ENCODE assay signal across 19 mouse cellular contexts in genomic region chr6:108717681-108718080, GRCm38 (mm10). TPM values are rescaled to one million over a fixed set of nuclear protein-coding genes. Genes with fewer than 3 reads are reported as not detected.
DNase-seq lines count a peak whose midpoint lies in the region; ATAC-seq and TF ChIP-seq lines count a peak whose summit lies in the region.
"Had no signal": no experiment of that assay in that cellular context is flagged by ENCODE, and none has a peak within 500 bp of the region (broad histone marks: within the 10 kb centered on the region; RNA-seq: fewer than 3 reads in every experiment).

No protein-coding gene starts in this region.

- ATAC-seq in liver, postnatal 0 days = no peak
- no peak for ATAC-seq in liver, embryonic 11.5 days (replicated peaks; ENCODE audit: low FRiP score)
- peak; percentile 38 for ATAC-seq in granulocyte monocyte progenitor cell, adult 5-6 weeks (replicated peaks; ENCODE audit: poor library complexity, severe bottlenecking)
- ATAC-seq in heart, embryonic 11.5 days (replicated peaks; ENCODE audit: insufficient number of reproducible peaks, low FRiP score, low TSS enrichment) = no peak
- ATAC-seq: forebrain, embryonic 14.5 days; midbrain, embryonic 15.5 days had no signal

- TF ChIP-seq POLR2A in spleen, adult 2 months (IDR thresholded peaks at IDR 0.05; ENCODE audit: low read depth, low read length) = no peak

- TF ChIP-seq CTCF in liver, postnatal 0 days (IDR thresholded peaks at IDR 0.05; ENCODE audit: low read depth) = no peak
- TF ChIP-seq CTCF in spleen, adult 2 months (IDR thresholded peaks at IDR 0.05; ENCODE audit: extremely low read depth, insufficient read depth, insufficient read length, insufficient replicate concordance) = no peak

- no peak overlapping the region for H3K4me3 ChIP-seq in liver, postnatal 0 days (ENCODE audit: low read depth, low read length)
- no peak overlapping the region for H3K4me3 ChIP-seq in liver, embryonic 11.5 days (ENCODE audit: low read depth, low read length)
- no peak overlapping the region for H3K4me3 ChIP-seq in spleen, adult 2 months (ENCODE audit: extremely low read depth, insufficient read depth, insufficient read length)
- H3K4me3 ChIP-seq in heart, embryonic 11.5 days (ENCODE audit: low read depth, low read length) = no peak overlapping the region
- H3K4me3 ChIP-seq: embryonic facial prominence, embryonic 10.5 days; midbrain, embryonic 15.5 days had no signal

- H3K9ac ChIP-seq in liver, postnatal 0 days (replicated peaks) = no peak overlapping the region
- H3K9ac ChIP-seq in liver, embryonic 11.5 days (ENCODE audit: low read depth, low read length) = no peak overlapping the region
- H3K9ac ChIP-seq in heart, embryonic 11.5 days (ENCODE audit: low read depth, low read length) = no peak overlapping the region
- H3K9ac ChIP-seq: lung, embryonic 14.5 days; midbrain, embryonic 15.5 days had no signal

- DNase-seq in liver, postnatal 0 days = peak; percentile 36
- no peak for DNase-seq in liver, embryonic 11.5 days (ENCODE audit: low spot score)
- peak; percentile 62 to 77 for DNase-seq in spleen, adult 2 months (ENCODE audit: low read depth in 1 of 2, low spot score in 2 of 2)
- DNase-seq in thymus, postnatal 36 days = peak; percentile 6 to 23
- no peak for DNase-seq in embryo, embryonic 11 days
- no peak for DNase-seq in cerebellum, adult 9-11 months
- DNase-seq: cerebellum, adult 11 months; cerebellum, postnatal 25 days; heart, postnatal 4 days; kidney, adult 2 months; kidney, postnatal 36 days; lung, embryonic 14.5 days; right cerebral cortex, postnatal 25 days had no signal

- H3K9me3 ChIP-seq in liver, postnatal 0 days (ENCODE audit: low read length) = no peaks in the 10 kb centered on the region
- H3K9me3 ChIP-seq in liver, embryonic 11.5 days (ENCODE audit: control insufficient read depth, low read length) = no peaks in the 10 kb centered on the region
- H3K9me3 ChIP-seq in heart, embryonic 11.5 days (replicated peaks; ENCODE audit: control insufficient read depth, low read length) = no peaks in the 10 kb centered on the region
- H3K9me3 ChIP-seq: embryonic facial prominence, embryonic 10.5 days; G1E; midbrain, embryonic 15.5 days had no signal

- TF ChIP-seq EP300 in liver, postnatal 0 days (IDR thresholded peaks at IDR 0.05; ENCODE audit: low read depth) = no peak

- H3K27ac ChIP-seq in liver, postnatal 0 days (ENCODE audit: low read depth) = 0 out of 2 replicates have a peak overlapping the region, but pooled peaks have one; percentile 11
- H3K27ac ChIP-seq in liver, embryonic 11.5 days (ENCODE audit: low read depth, low read length) = no peak overlapping the region
- H3K27ac ChIP-seq in spleen, adult 2 months (ENCODE audit: insufficient read depth, low read length) = peak overlapping the region; percentile 64
- H3K27ac ChIP-seq in heart, embryonic 11.5 days (ENCODE audit: low read depth, low read length) = no peak overlapping the region
- H3K27ac ChIP-seq: embryonic facial prominence, embryonic 10.5 days; midbrain, embryonic 15.5 days had no signal

- no peak overlapping the region for H3K4me2 ChIP-seq in liver, postnatal 0 days (ENCODE audit: low read depth, low read length)
- no peak overlapping the region for H3K4me2 ChIP-seq in liver, embryonic 11.5 days
- H3K4me2 ChIP-seq in heart, embryonic 11.5 days = no peak overlapping the region
- H3K4me2 ChIP-seq: lung, embryonic 14.5 days; midbrain, embryonic 15.5 days had no signal

- H3K27me3 ChIP-seq in liver, postnatal 0 days (ENCODE audit: insufficient read depth, low read length) = no peaks in the 10 kb centered on the region
- no peaks in the 10 kb centered on the region for H3K27me3 ChIP-seq in liver, embryonic 11.5 days (replicated peaks; ENCODE audit: control insufficient read depth, insufficient read depth, low read length)
- H3K27me3 ChIP-seq in spleen, adult 2 months (ENCODE audit: control insufficient read depth, insufficient read depth, low read length) = no peaks in the 10 kb centered on the region
- no peaks in the 10 kb centered on the region for H3K27me3 ChIP-seq in heart, embryonic 11.5 days (ENCODE audit: control insufficient read depth, insufficient read depth, low read length)
- H3K27me3 ChIP-seq: midbrain, embryonic 15.5 days had no signal

- H3K36me3 ChIP-seq in liver, postnatal 0 days (replicated peaks; ENCODE audit: insufficient read depth, low read length) = no peaks in the 10 kb centered on the region
- no peaks in the 10 kb centered on the region for H3K36me3 ChIP-seq in liver, embryonic 11.5 days (ENCODE audit: control insufficient read depth, insufficient read depth, low read length)
- H3K36me3 ChIP-seq in spleen, adult 2 months (ENCODE audit: control insufficient read depth, insufficient read depth, low read length) = no peaks in the 10 kb centered on the region
- no peaks in the 10 kb centered on the region for H3K36me3 ChIP-seq in heart, embryonic 11.5 days (ENCODE audit: control insufficient read depth, insufficient read depth, low read length)
- H3K36me3 ChIP-seq: embryonic facial prominence, embryonic 10.5 days; G1E; midbrain, embryonic 15.5 days had no signal

- WGBS in liver, postnatal 0 days (ENCODE audit: insufficient replicate concordance) = 23% methylated on average over 4 of the region's 4 CpGs
- 35% methylated on average over 4 of the region's 4 CpGs for WGBS in liver, embryonic 11.5 days
- 12% methylated on average over 4 of the region's 4 CpGs for WGBS in spleen, adult 2 months
- 29% methylated on average over 4 of the region's 4 CpGs for WGBS in heart, embryonic 11.5 days (ENCODE audit: insufficient replicate concordance)

- H3K4me1 ChIP-seq in liver, postnatal 0 days (ENCODE audit: insufficient read depth) = peaks cover 7% of the 10 kb centered on the region; the same call in 1 of the 2 replicates
- no peaks in the 10 kb centered on the region for H3K4me1 ChIP-seq in liver, embryonic 11.5 days (replicated peaks; ENCODE audit: control insufficient read depth, insufficient read depth, low read length)
- H3K4me1 ChIP-seq in spleen, adult 2 months (ENCODE audit: control insufficient read depth, insufficient read depth, insufficient read length) = peaks cover 38% of the 10 kb centered on the region; the same call in 1 of the 2 replicates
- H3K4me1 ChIP-seq in heart, embryonic 11.5 days (ENCODE audit: control insufficient read depth, insufficient read depth, low read length) = no peaks in the 10 kb centered on the region
- H3K4me1 ChIP-seq: midbrain, embryonic 15.5 days had no signal

RNA-seq across cellular contexts. Expression of gene Bhlhe40, which starts 57.3 kb away (rescaled TPM):
- polyA plus RNA-seq in liver, postnatal 0 days (2015; fragmentation: Nextera tagmentation; extraction: Ambion mirVana) = 19.1 and 26.9 TPM in 2 replicates
- polyA plus RNA-seq in liver, embryonic 11.5 days (2014; fragmentation: Nextera tagmentation; extraction: Ambion mirVana) = 8.3 and 8.9 TPM in 2 replicates
- total RNA-seq in granulocyte monocyte progenitor cell, adult 5-6 weeks (2014; fragmentation: Nextera tagmentation) = 1.7 and 2.1 TPM in 2 replicates
- 3.5 and 5.9 TPM in 2 replicates for total RNA-seq in granulocyte monocyte progenitor cell, adult 5-6 weeks (2017)
- polyA plus RNA-seq in spleen, adult 2 months (2012; rRNA removed) = 8.1 and 10.2 TPM in 2 replicates
- 15.2 and 16.2 TPM in 2 replicates for polyA plus RNA-seq in heart, embryonic 11.5 days (2014; fragmentation: Nextera tagmentation; extraction: Ambion mirVana)

Comparison
In these comparisons a context has a peak if more than half of its experiments do, and no peak if none do; other contexts are left out.
1. DNase-seq: peak in liver, postnatal 0 days (single experiment), spleen, adult 2 months (2 of 2) and thymus, postnatal 36 days (2 of 2); none in liver, embryonic 11.5 days (single experiment), embryo, embryonic 11 days (single experiment) and cerebellum, adult 9-11 months (single experiment).
2. H3K27ac ChIP-seq: peak in liver, postnatal 0 days (single experiment) and spleen, adult 2 months (single experiment); none in liver, embryonic 11.5 days (single experiment) and heart, embryonic 11.5 days (single experiment).